Mouse (Mus musculus) bone marrow macrophage, adult 2 months (primary cell): ENCODE measurements around the gene Hspe1. TPM values are rescaled to one million over a fixed set of nuclear protein-coding genes. Genes with fewer than 3 reads are reported as not detected.
A peak's percentile ranks its signal among the peaks of the same experiment; 100 is the strongest.

Experiments used
- H3K27ac ChIP-seq: 2 replicates; pipeline ENCODE4 v1.5.1; 2012; ENCODE audit warnings: low read depth, low read length; ENCODE audit not compliant: insufficient read depth
- H3K4me1 ChIP-seq: 2 replicates; pipeline ENCODE4 v1.6.1; 2012; ENCODE audit warnings: low read length; ENCODE audit not compliant: control insufficient read depth, insufficient read depth
- H3K4me3 ChIP-seq: 2 replicates; pipeline ENCODE4 v1.5.1; 2012; ENCODE audit warnings: mild to moderate bottlenecking, low read length, moderate library complexity; ENCODE audit not compliant: insufficient read depth
- CTCF ChIP-seq: IDR thresholded peaks from 2 replicates; pipeline ENCODE4 v1.5.1; 2012; ENCODE audit warnings: low read depth, mild to moderate bottlenecking, low read length, moderate library complexity
- POLR2A ChIP-seq: IDR thresholded peaks from 2 replicates; pipeline ENCODE4 v1.6.1; 2012; ENCODE audit warnings: mild to moderate bottlenecking, low read depth, low read length, borderline replicate concordance
- polyA plus RNA-seq: library from polyadenylated mRNA; stranded (reverse); fragments of >200 nt; gene quantifications from 2 replicates; pipeline ENCODE4 v1.2.4, GENCODE M21; 2012; ENCODE audit not compliant: missing spikeins, insufficient read depth, insufficient read length

Gene Hspe1
- polyA plus RNA-seq, result 126 and 129 TPM in 2 replicates

GRCm38 (mm10) chr1:55087932-55088610 is at the start of gene Hspe1, which contains the start of gene Hspd1:
Gene Hspe1 (plus strand): TSS chr1:55088132.
Gene Hspd1 (minus strand): TSS chr1:55088243.
- Histone ChIP-seq H3K4me3 (peak within 1 kb of the TSS; percentile 99), H3K27ac (peak within 1 kb of the TSS; percentile 97), H3K4me1 (peaks cover 21% of the 10 kb centered on the region)
- no peak for TF ChIP-seq CTCF
- TF ChIP-seq POLR2A, result no peak; the same call in 1 of the 2 replicates

- TF ChIP-seq POLR2A, result no peak
- TF ChIP-seq CTCF, result no peak
- Histone ChIP-seq H3K4me1 (peaks cover 6% of the 10 kb centered on the region), H3K27ac (no peak overlapping the region), H3K4me3 (no peak overlapping the region)
Observed at GRCm38 (mm10) chr1:55039944-55040343, 48.0 kb upstream of the Hspe1 start.

- Histone ChIP-seq H3K27ac (no peak overlapping the region), H3K4me1 (peaks cover 8% of the 10 kb centered on the region), H3K4me3 (no peak overlapping the region)
- TF ChIP-seq POLR2A, result no peak
- TF ChIP-seq CTCF, result no peak
Observed at GRCm38 (mm10) chr1:55041691-55042090, 46.2 kb upstream of the Hspe1 start.

- Histone ChIP-seq H3K4me1 (peaks cover 8% of the 10 kb centered on the region), H3K4me3 (no peak overlapping the region), H3K27ac (no peak overlapping the region)
- TF ChIP-seq CTCF (no peak), POLR2A (no peak)
Observed at GRCm38 (mm10) chr1:55042246-55042645, 45.7 kb upstream of the Hspe1 start.

- H3K4me3 ChIP-seq, result no peak overlapping the region
- TF ChIP-seq CTCF (no peak), POLR2A (no peak)
- peaks cover 8% of the 10 kb centered on the region for H3K4me1 ChIP-seq
- no peak overlapping the region for H3K27ac ChIP-seq
Observed at GRCm38 (mm10) chr1:55043164-55043563, 44.8 kb upstream of the Hspe1 start.

- peaks cover 21% of the 10 kb centered on the region for H3K4me1 ChIP-seq
- no peak for TF ChIP-seq POLR2A
- TF ChIP-seq CTCF, result no peak
- no peak overlapping the region for H3K4me3 ChIP-seq
- H3K27ac ChIP-seq, result no peak overlapping the region
Observed at GRCm38 (mm10) chr1:55048841-55049587, 38.9 kb upstream of the Hspe1 start.

- Histone ChIP-seq H3K27ac (no peak overlapping the region), H3K4me3 (no peak overlapping the region), H3K4me1 (peaks cover 19% of the 10 kb centered on the region)
- no peak for TF ChIP-seq CTCF
- no peak for TF ChIP-seq POLR2A
Observed at GRCm38 (mm10) chr1:55051671-55052070, 36.3 kb upstream of the Hspe1 start.

GRCm38 (mm10) chr1:55052355-55052953 is 35.5 kb upstream of the Hspe1 start, which contains the start of gene Coq10b:
Gene Coq10b (plus strand): TSS chr1:55052770.
- H3K27ac ChIP-seq, result peak within 1 kb of the TSS; percentile 4
- peaks cover 19% of the 10 kb centered on the region for H3K4me1 ChIP-seq
- H3K4me3 ChIP-seq, result peak within 1 kb of the TSS; percentile 74
- no peak for TF ChIP-seq POLR2A
- TF ChIP-seq CTCF, result no peak

GRCm38 (mm10) chr1:55053005-55053404 is 34.9 kb upstream of the Hspe1 start:
- TF ChIP-seq POLR2A, result no peak
- TF ChIP-seq CTCF, result no peak
- Histone ChIP-seq H3K4me1 (peaks cover 19% of the 10 kb centered on the region), H3K27ac (peak overlapping the region; percentile 4), H3K4me3 (peak overlapping the region; percentile 65)
